Mouse (Mus musculus) heart, adult 2 months (tissue): ENCODE measurements at regions not wholly inside any gene's neighbourhood (a gene's known extent, or its start where the extent isn't known, plus 50 kb on each side); places are given as distances from the start of the nearest gene placed in this dataset.

ENCODE experiments used
- DNase-seq, 2 experiments: peaks; one replicate each; pipeline ENCODE4 v3.0.0; 2021
- H3K27ac ChIP-seq: fragments of 200-600 bp; 2 replicates; pipeline ENCODE4 v1.8.1; 2022
- H3K27me3 ChIP-seq: fragments of 200-500 bp; 2 replicates; pipeline ENCODE4 v1.6.1; 2012; ENCODE audit warnings: mild to moderate bottlenecking, low read length, inconsistent platforms, mixed read lengths; ENCODE audit not compliant: control insufficient read depth, insufficient read depth
- H3K36me3 ChIP-seq: fragments of 200-500 bp; 2 replicates; pipeline ENCODE4 v1.6.1; 2012; ENCODE audit warnings: low read length, inconsistent platforms; ENCODE audit not compliant: control insufficient read depth, insufficient read depth
- H3K4me1 ChIP-seq: fragments of 200-500 bp; 2 replicates; pipeline ENCODE4 v1.6.1; 2011; ENCODE audit warnings: low read length; ENCODE audit not compliant: control insufficient read depth, insufficient read depth
- H3K4me3 ChIP-seq: fragments of 200-600 bp; 2 replicates; pipeline ENCODE4 v1.8.1; 2022
- H3K79me2 ChIP-seq: fragments of 200-500 bp; replicated peaks from 2 replicates; pipeline ENCODE4 v1.6.1; 2012; ENCODE audit warnings: mild to moderate bottlenecking, inconsistent platforms, low read length, moderate library complexity, mixed read lengths; ENCODE audit not compliant: control insufficient read depth, insufficient read depth
- H3K9ac ChIP-seq: fragments of 200-500 bp; 2 replicates; pipeline ENCODE4 v1.6.1; 2012; ENCODE audit warnings: low read depth, mild to moderate bottlenecking, control low read depth, inconsistent platforms, low read length, mixed read lengths
- CTCF ChIP-seq: fragments of 200-600 bp; IDR thresholded peaks from 2 replicates; pipeline ENCODE4 v1.8.1; 2022; ENCODE audit warnings: antibody characterized with exemption, mild to moderate bottlenecking, moderate library complexity
- EP300 ChIP-seq: fragments of 200-500 bp; IDR thresholded peaks from 2 replicates; pipeline ENCODE4 v1.6.1; 2011; ENCODE audit warnings: low read depth, low read length, control low read depth; ENCODE audit not compliant: insufficient read depth
- POLR2A ChIP-seq: fragments of 200-500 bp; IDR thresholded peaks from 2 replicates; pipeline ENCODE4 v1.6.1; 2011; ENCODE audit warnings: mild to moderate bottlenecking, low read depth, low read length, control low read depth; ENCODE audit not compliant: insufficient read depth
- WGBS: fragments of 180-500 bp; shearing (Covaris S2); methylation state at CpG from one replicate; pipeline ENCODE4 v1.1.7; 2018; 5-methylcytosine and 5-hydroxymethylcytosine counted together
- intact Hi-C: fragments of 180-260 bp; cut with DNase I; formaldehyde crosslinking; loops from one replicate; pipeline ENCODE4 v1.15.1; 2025

- Histone ChIP-seq H3K27ac (no peak overlapping the region), H3K4me1 (no peaks in the 10 kb centered on the region), H3K9ac (no peak overlapping the region), H3K36me3 (no peaks in the 10 kb centered on the region), H3K4me3 (no peak overlapping the region), H3K79me2 (no peaks in the 10 kb centered on the region), H3K27me3 (no peaks in the 10 kb centered on the region)
- TF ChIP-seq CTCF (no peak), EP300 (no peak), POLR2A (no peak)
- intact Hi-C loops = no loop called here
- DNase-seq = no peak
- 2% methylated on average over 1 of the region's 1 CpGs for WGBS
Measured at GRCm38 (mm10) chr6:148604790-148605189, 160.6 kb upstream of the Tmtc1 start.

DNA sequence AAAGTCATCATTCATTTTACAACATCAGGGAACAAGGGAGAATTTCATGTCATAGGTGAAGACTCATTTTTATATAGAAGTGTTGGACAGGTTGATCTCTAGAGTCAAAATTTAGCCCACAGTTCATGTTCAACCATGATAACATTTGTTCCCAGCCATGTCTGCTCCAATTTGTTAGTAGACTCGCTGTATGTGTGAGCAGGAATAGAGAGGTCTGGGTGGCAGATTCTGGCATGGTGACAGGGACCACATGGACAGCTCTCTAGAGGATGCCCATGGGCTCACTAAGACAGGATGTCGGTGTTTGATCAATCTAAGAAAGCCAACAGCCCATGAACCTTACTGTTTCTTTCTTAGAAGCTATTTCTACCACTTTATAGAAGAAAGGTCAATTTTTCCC is 159.7 kb upstream of the Tmtc1 start:
- H3K27me3 ChIP-seq = no peaks in the 10 kb centered on the region
- no peak for TF ChIP-seq CTCF
- no peak overlapping the region for H3K27ac ChIP-seq
- no peaks in the 10 kb centered on the region for H3K36me3 ChIP-seq
- H3K9ac ChIP-seq = no peak overlapping the region
- no peak overlapping the region for H3K4me3 ChIP-seq
- WGBS = 74% methylated on average over 2 of the region's 2 CpGs
- intact Hi-C loops = no loop called here
- H3K79me2 ChIP-seq = no peaks in the 10 kb centered on the region
- no peak for DNase-seq
- no peaks in the 10 kb centered on the region for H3K4me1 ChIP-seq

DNA sequence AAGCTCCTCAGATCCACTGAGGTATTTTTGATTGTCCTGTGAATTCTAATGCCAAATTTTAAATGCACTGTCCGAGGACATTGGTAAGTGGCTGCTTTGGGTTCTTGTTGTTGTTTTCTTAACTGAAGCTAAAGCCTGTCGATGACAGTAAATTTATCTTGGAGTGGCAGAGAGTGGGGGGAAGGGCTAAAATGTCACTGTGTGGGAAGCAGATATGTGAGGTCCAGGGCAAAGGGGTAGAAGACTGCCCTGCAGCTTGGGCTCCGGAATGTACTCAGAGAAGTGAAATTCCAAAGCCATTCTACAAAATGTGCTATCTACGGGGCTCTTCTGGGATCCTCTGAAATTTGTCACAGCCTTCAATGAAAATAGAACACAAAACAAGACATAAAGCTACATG is 159.3 kb upstream of the Tmtc1 start:
- H3K36me3 ChIP-seq = no peaks in the 10 kb centered on the region
- H3K4me3 ChIP-seq = no peak overlapping the region
- no peak for DNase-seq
- no peak overlapping the region for H3K27ac ChIP-seq
- H3K4me1 ChIP-seq = no peaks in the 10 kb centered on the region
- no peaks in the 10 kb centered on the region for H3K79me2 ChIP-seq
- no peak for TF ChIP-seq POLR2A
- TF ChIP-seq CTCF = no peak
- TF ChIP-seq EP300 = no peak
- no peaks in the 10 kb centered on the region for H3K27me3 ChIP-seq
- whole genome bisulfite sequencing = 38% methylated on average over 4 of the region's 4 CpGs
- intact Hi-C loops = no loop called here
- H3K9ac ChIP-seq = no peak overlapping the region

- no peak overlapping the region for H3K27ac ChIP-seq
- no peaks in the 10 kb centered on the region for H3K36me3 ChIP-seq
- no peak for DNase-seq
- no peak overlapping the region for H3K4me3 ChIP-seq
- no peaks in the 10 kb centered on the region for H3K79me2 ChIP-seq
- 85% methylated on average over 2 of the region's 2 CpGs for WGBS
- TF ChIP-seq EP300 = no peak
- TF ChIP-seq CTCF = no peak
- intact Hi-C loops = no loop called here
- no peak overlapping the region for H3K9ac ChIP-seq
- no peaks in the 10 kb centered on the region for H3K27me3 ChIP-seq
- no peaks in the 10 kb centered on the region for H3K4me1 ChIP-seq
Measured at GRCm38 (mm10) chr6:148602894-148603293, 158.7 kb upstream of the Tmtc1 start.

GRCm38 (mm10) chr6:148600934-148601333 is 156.7 kb upstream of the Tmtc1 start:
- Histone ChIP-seq H3K79me2 (no peaks in the 10 kb centered on the region), H3K36me3 (no peaks in the 10 kb centered on the region), H3K9ac (no peak overlapping the region), H3K4me3 (no peak overlapping the region), H3K27me3 (no peaks in the 10 kb centered on the region), H3K4me1 (no peaks in the 10 kb centered on the region), H3K27ac (no peak overlapping the region)
- no peak for DNase-seq
- WGBS = 60% methylated on average over 2 of the region's 2 CpGs
- TF ChIP-seq EP300 = no peak
- no peak for TF ChIP-seq POLR2A
- no peak for TF ChIP-seq CTCF
- intact Hi-C loops = no loop called here

DNA sequence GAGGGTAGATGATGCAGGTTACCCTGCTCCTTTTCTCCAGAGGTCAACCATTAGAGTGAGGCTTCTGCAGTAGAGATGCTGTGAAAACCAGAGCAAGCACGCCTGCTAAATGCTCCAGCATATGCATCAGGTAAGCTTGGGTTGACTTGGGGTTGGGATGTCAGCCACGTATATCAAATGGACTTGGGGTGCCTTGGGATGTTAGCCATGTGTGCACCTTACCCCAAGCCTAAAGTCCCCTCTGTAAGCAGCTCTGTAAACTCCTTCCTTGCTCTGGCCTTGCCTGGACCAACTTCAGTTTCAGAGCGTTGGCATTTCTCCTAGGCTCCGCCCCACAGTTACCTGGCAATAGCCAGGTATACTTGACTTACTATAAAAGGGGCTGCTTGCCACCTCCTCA is 155.3 kb upstream of the Tmtc1 start:
- H3K27ac ChIP-seq = no peak overlapping the region
- no peaks in the 10 kb centered on the region for H3K36me3 ChIP-seq
- no peak for DNase-seq
- 83% methylated on average over 4 of the region's 4 CpGs for WGBS
- H3K4me3 ChIP-seq = no peak overlapping the region
- H3K79me2 ChIP-seq = no peaks in the 10 kb centered on the region
- TF ChIP-seq POLR2A (no peak), EP300 (no peak), CTCF (no peak)
- H3K4me1 ChIP-seq = no peaks in the 10 kb centered on the region
- intact Hi-C loops = no loop called here
- no peak overlapping the region for H3K9ac ChIP-seq
- no peaks in the 10 kb centered on the region for H3K27me3 ChIP-seq
